Mouse (Mus musculus) midbrain, embryonic 15.5 days (tissue): ENCODE measurements around the gene C130032M10Rik. TPM values are rescaled to one million over a fixed set of nuclear protein-coding genes. Genes with fewer than 3 reads are reported as not detected.

Experiments used
- ATAC-seq: fragments of 200-750 bp; cut with Nextera tagmentation; replicated peaks from 2 replicates; pipeline ENCODE4 v1.8.0; 2017; ENCODE audit warnings: moderate TSS enrichment
- H3K27ac ChIP-seq: fragments of 300-500 bp; sonication (generic); 2 replicates; pipeline ENCODE4 v1.5.1; 2015; ENCODE audit warnings: mild to moderate bottlenecking, inconsistent platforms
- H3K27me3 ChIP-seq: fragments of 300-500 bp; sonication (generic); replicated peaks from 2 replicates; pipeline ENCODE4 v1.6.1; 2015; ENCODE audit warnings: inconsistent platforms
- H3K36me3 ChIP-seq: fragments of 300-500 bp; sonication (generic); replicated peaks from 2 replicates; pipeline ENCODE4 v1.6.1; 2015; ENCODE audit warnings: inconsistent platforms
- H3K4me1 ChIP-seq: fragments of 300-500 bp; sonication (generic); 2 replicates; pipeline ENCODE4 v1.6.1; 2015; ENCODE audit warnings: inconsistent platforms
- H3K4me2 ChIP-seq: fragments of 300-500 bp; sonication (generic); 2 replicates; pipeline ENCODE4 v1.6.1; 2015; ENCODE audit warnings: inconsistent platforms, mild to moderate bottlenecking, moderate library complexity
- H3K4me3 ChIP-seq: fragments of 300-500 bp; sonication (generic); 2 replicates; pipeline ENCODE4 v1.5.1; 2015; ENCODE audit warnings: mild to moderate bottlenecking, inconsistent platforms
- H3K9ac ChIP-seq: fragments of 300-500 bp; sonication (generic); 2 replicates; pipeline ENCODE4 v1.6.1; 2015; ENCODE audit warnings: mild to moderate bottlenecking, inconsistent platforms
- H3K9me3 ChIP-seq: fragments of 300-500 bp; sonication (generic); 2 replicates; pipeline ENCODE4 v1.6.1; 2016; ENCODE audit warnings: inconsistent platforms
- WGBS: fragments of 180-500 bp; shearing (Covaris S2); methylation state at CpG from one replicate; pipeline ENCODE4 v1.1.7; 2015; ENCODE audit warnings: mixed read lengths; 5-methylcytosine and 5-hydroxymethylcytosine counted together
- polyA plus RNA-seq: library from polyadenylated mRNA; unstranded; fragments of >200 nt; fragmentation: Nextera tagmentation; extraction: Ambion mirVana; gene quantifications from 2 replicates; pipeline ENCODE4 v1.2.1, GENCODE M21; 2015

C130032M10Rik gene
- polyA plus RNA-seq, 1 experiment from 2014 or later: not detected

DNA sequence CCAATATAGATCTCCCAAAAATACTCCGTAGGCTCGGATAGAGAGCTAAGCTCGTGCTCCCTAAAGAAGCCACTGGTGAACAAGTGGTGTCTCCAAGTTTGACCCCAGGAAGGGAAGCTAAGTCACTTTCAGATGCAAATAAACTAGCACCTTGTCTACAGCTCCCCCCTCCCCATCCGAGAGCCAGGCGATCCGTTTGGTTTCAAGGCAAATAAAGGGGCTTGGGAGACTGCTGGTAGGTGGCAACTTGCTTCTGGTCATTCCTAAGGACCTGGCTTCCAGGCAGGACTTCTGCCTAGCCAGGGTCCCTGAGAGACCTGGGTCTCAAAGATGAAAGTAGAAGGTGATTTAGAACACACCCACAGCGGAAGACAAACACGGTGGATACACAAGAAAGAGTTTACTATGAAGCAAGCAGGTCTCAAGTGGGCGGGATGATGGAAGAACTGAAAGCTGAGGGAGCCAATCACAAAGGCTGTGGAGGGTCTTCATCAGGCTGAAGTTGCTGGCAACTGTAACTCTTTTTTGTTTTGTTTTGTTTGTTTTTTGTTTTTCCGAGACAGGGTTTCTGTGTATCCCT is 40.9 kb downstream of the C130032M10Rik start:
- H3K9ac ChIP-seq: no peak overlapping the region
- H3K9me3 ChIP-seq: no peaks in the 10 kb centered on the region
- no peak overlapping the region for H3K27ac ChIP-seq
- H3K36me3 ChIP-seq: no peaks in the 10 kb centered on the region
- no peak for ATAC-seq
- H3K27me3 ChIP-seq: peaks cover 35% of the 10 kb centered on the region
- WGBS: 37% methylated on average over 10 of the region's 10 CpGs
- no peak overlapping the region for H3K4me3 ChIP-seq
- no peak overlapping the region for H3K4me2 ChIP-seq
- peaks cover 13% of the 10 kb centered on the region; the same call in 1 of the 2 replicates for H3K4me1 ChIP-seq

GRCm38 (mm10) chr9:114557086-114557485 is 41.6 kb downstream of the C130032M10Rik start:
- peaks cover 43% of the 10 kb centered on the region for H3K27me3 ChIP-seq
- ATAC-seq: no peak
- peaks cover 18% of the 10 kb centered on the region for H3K4me1 ChIP-seq
- no peak overlapping the region for H3K27ac ChIP-seq
- H3K9me3 ChIP-seq: no peaks in the 10 kb centered on the region
- 23% methylated on average over 7 of the region's 7 CpGs for WGBS
- H3K36me3 ChIP-seq: no peaks in the 10 kb centered on the region
- no peak overlapping the region for H3K4me2 ChIP-seq
- H3K4me3 ChIP-seq: no peak overlapping the region
- no peak overlapping the region for H3K9ac ChIP-seq

- no peak for ATAC-seq
- Histone ChIP-seq H3K4me1 (peaks cover 37% of the 10 kb centered on the region), H3K4me3 (no peak overlapping the region), H3K27me3 (peaks cover 69% of the 10 kb centered on the region), H3K9me3 (no peaks in the 10 kb centered on the region), H3K9ac (no peak overlapping the region), H3K27ac (no peak overlapping the region), H3K36me3 (no peaks in the 10 kb centered on the region), H3K4me2 (no peak overlapping the region)
- WGBS: 14% methylated on average over 7 of the region's 7 CpGs
These were observed 44.6 kb downstream of the C130032M10Rik start for GRCm38 (mm10) chr9:114560141-114560540.

GRCm38 (mm10) chr9:114560771-114561670 is 45.5 kb downstream of the C130032M10Rik start:
- no peak overlapping the region for H3K9ac ChIP-seq
- H3K27ac ChIP-seq: no peak overlapping the region
- H3K27me3 ChIP-seq: peaks cover 69% of the 10 kb centered on the region
- H3K36me3 ChIP-seq: no peaks in the 10 kb centered on the region
- H3K9me3 ChIP-seq: no peaks in the 10 kb centered on the region
- H3K4me1 ChIP-seq: peaks cover 37% of the 10 kb centered on the region
- 2% methylated on average over 36 of the region's 36 CpGs for WGBS
- H3K4me3 ChIP-seq: peak overlapping the region; percentile 6; the same call in 1 of the 2 replicates
- peak overlapping the region; percentile 89 for H3K4me2 ChIP-seq
- ATAC-seq: no peak

GRCm38 (mm10) chr9:114561671-114561971 is 46.1 kb downstream of the C130032M10Rik start:
- under 1% methylated on average over 12 of the region's 12 CpGs for WGBS
- no peak overlapping the region for H3K27ac ChIP-seq
- peak overlapping the region; percentile 89 for H3K4me2 ChIP-seq
- H3K4me1 ChIP-seq: peaks cover 37% of the 10 kb centered on the region
- no peaks in the 10 kb centered on the region for H3K9me3 ChIP-seq
- no peaks in the 10 kb centered on the region for H3K36me3 ChIP-seq
- no peak for ATAC-seq
- peak overlapping the region; percentile 6; the same call in 1 of the 2 replicates for H3K4me3 ChIP-seq
- no peak overlapping the region for H3K9ac ChIP-seq
- H3K27me3 ChIP-seq: peaks cover 69% of the 10 kb centered on the region

- peak; percentile 25; the same call in 1 of the 2 replicates for ATAC-seq
These were observed 46.8 kb downstream of the C130032M10Rik start for GRCm38 (mm10) chr9:114562031-114562918.

GRCm38 (mm10) chr9:114562919-114563751 is 47.6 kb downstream of the C130032M10Rik start:
- peak overlapping the region; percentile 51 for H3K9ac ChIP-seq
- peak; percentile 78 for ATAC-seq
- WGBS: under 1% methylated on average over 114 of the region's 122 CpGs
- peaks cover 37% of the 10 kb centered on the region for H3K4me1 ChIP-seq
- H3K36me3 ChIP-seq: no peaks in the 10 kb centered on the region
- H3K4me2 ChIP-seq: peak overlapping the region; percentile 89
- H3K9me3 ChIP-seq: no peaks in the 10 kb centered on the region
- H3K27me3 ChIP-seq: peaks cover 60% of the 10 kb centered on the region
- peak overlapping the region; percentile 67 for H3K4me3 ChIP-seq
- H3K27ac ChIP-seq: peak overlapping the region; percentile 29; the same call in 1 of the 2 replicates

More at GRCm38 (mm10) chr9:114562031-114562918, 46.8 kb downstream of the C130032M10Rik start:
- peak overlapping the region; percentile 51; the same call in 1 of the 2 replicates for H3K9ac ChIP-seq
- no peaks in the 10 kb centered on the region for H3K36me3 ChIP-seq
- H3K9me3 ChIP-seq: no peaks in the 10 kb centered on the region
- peaks cover 64% of the 10 kb centered on the region for H3K27me3 ChIP-seq
- H3K4me3 ChIP-seq: peak overlapping the region; percentile 67
- H3K27ac ChIP-seq: no peak overlapping the region
- WGBS: under 1% methylated on average over 98 of the region's 101 CpGs
- peaks cover 37% of the 10 kb centered on the region for H3K4me1 ChIP-seq
- H3K4me2 ChIP-seq: peak overlapping the region; percentile 89

DNA sequence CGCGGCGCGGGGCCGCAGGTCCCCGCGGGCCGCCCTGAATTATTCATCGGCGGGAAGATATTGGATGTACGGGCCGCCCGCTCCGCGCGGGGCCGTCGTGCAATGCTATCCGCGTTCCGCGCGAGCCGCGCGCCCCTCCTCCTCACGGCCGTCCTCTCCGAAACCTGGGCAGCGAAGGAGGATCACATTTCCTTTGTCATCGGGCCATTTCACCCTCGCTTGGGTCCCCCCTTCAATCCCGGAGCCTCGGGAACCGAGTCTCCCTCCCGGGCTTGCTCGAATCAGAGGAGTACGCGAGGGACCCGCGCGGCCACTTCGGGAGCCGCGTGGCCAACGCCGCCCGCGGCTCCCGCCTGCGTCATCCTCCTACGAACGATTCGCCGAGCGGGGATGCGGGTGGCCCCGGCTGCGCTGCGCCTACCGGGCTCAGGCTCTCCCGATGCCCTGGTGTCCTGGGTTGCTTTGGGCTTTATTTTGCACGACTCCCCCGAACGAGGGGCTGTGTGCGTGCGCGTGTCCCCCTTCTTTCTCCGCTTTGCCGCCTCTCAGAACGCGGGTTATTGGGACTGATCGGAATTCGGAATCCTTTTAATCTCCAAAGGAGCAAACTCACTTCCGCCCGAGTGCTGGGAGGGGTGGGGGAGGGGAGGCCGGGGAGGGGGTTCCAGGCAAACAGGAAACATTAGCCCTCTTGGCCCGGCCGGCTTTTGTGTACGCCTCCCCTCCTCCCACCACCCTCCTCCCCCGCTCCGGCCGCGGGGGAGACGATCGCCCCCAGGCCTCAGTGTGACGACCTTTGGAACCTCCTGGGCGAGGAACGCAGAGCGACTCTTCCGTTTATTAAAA is 48.5 kb downstream of the C130032M10Rik start, which contains the start of gene Trim71:
Gene Trim71 (minus strand): TSS at position 609 of the 846 bp plus-strand sequence.
- peak within 1 kb of the TSS; percentile 29; the same call in 1 of the 2 replicates for H3K27ac ChIP-seq

DNA sequence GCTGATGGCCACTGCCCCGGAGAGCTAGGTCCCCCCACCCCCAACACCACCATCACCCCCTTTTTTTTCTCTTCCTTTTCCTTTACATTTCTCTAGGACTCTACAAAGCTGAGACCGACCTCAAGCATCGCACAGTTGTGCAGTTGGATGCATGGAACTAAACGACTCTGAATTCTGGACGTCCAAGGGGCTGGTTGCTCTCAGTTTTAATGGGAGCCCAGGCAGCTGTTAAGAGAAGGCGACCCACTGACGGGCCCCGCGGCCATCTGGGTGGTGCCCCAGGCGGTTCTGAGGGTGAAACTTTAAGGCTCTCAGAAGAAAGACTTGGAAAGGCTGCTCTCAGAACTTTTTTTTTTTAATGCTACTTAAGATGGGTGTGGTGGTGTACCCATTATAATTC is 49.2 kb downstream of the C130032M10Rik start:
- Histone ChIP-seq H3K4me1 (peaks cover 37% of the 10 kb centered on the region), H3K4me3 (peak overlapping the region; percentile 67), H3K4me2 (peak overlapping the region; percentile 89), H3K27ac (no peak overlapping the region), H3K9ac (no peak overlapping the region), H3K27me3 (peaks cover 47% of the 10 kb centered on the region), H3K36me3 (no peaks in the 10 kb centered on the region), H3K9me3 (no peaks in the 10 kb centered on the region)
- under 1% methylated on average over 10 of the region's 10 CpGs for WGBS
- ATAC-seq: no peak

More for the DNA sequence above, 48.5 kb downstream of the C130032M10Rik start, which contains the start of gene Trim71:
- Histone ChIP-seq H3K4me2 (peak within 1 kb of the TSS; percentile 89), H3K9me3 (no peaks in the 10 kb centered on the region), H3K4me3 (peak within 1 kb of the TSS; percentile 67), H3K27me3 (peaks cover 53% of the 10 kb centered on the region), H3K4me1 (peaks cover 37% of the 10 kb centered on the region), H3K9ac (peak within 1 kb of the TSS; percentile 51), H3K36me3 (no peaks in the 10 kb centered on the region)
- peak; percentile 64 for ATAC-seq
- WGBS: under 1% methylated on average over 80 of the region's 91 CpGs
